Comparison of ENCODE assay signal across 31 mouse cellular contexts in genomic region chr1:161030058-161030457, GRCm38 (mm10).
"Had no signal": no experiment of that assay in that cellular context is flagged by ENCODE, and none has a peak within 500 bp of the region (broad histone marks: within the 10 kb centered on the region; RNA-seq: fewer than 3 reads in every experiment).

No protein-coding gene starts in this region.

- H3K4me2 ChIP-seq: limb, embryonic 12.5 days; limb, embryonic 13.5 days; limb, embryonic 15.5 days; liver, embryonic 11.5 days; liver, embryonic 12.5 days; liver, embryonic 13.5 days; liver, embryonic 15.5 days; lung, embryonic 14.5 days; lung, embryonic 15.5 days; midbrain, embryonic 12.5 days; midbrain, embryonic 13.5 days; midbrain, embryonic 15.5 days; neural tube, embryonic 12.5 days had no signal

- H3K4me3 ChIP-seq: left cerebral cortex, adult 2 months; limb, embryonic 10.5 days; limb, embryonic 12.5 days; limb, embryonic 13.5 days; limb, embryonic 15.5 days; liver, embryonic 12.5 days; liver, embryonic 13.5 days; liver, embryonic 15.5 days; lung, embryonic 15.5 days; megakaryocyte, embryonic 14.5 days; midbrain, embryonic 10.5 days; midbrain, embryonic 12.5 days; midbrain, embryonic 13.5 days; midbrain, embryonic 15.5 days; myocyte; neural tube, embryonic 12.5 days had no signal

- H3K9ac ChIP-seq: limb, embryonic 12.5 days; limb, embryonic 13.5 days; limb, embryonic 15.5 days; liver, embryonic 12.5 days; liver, embryonic 13.5 days; liver, embryonic 14.5 days; liver, embryonic 15.5 days; liver, postnatal 0 days; lung, embryonic 14.5 days; lung, embryonic 15.5 days; midbrain, embryonic 12.5 days; midbrain, embryonic 13.5 days; midbrain, embryonic 15.5 days; neural tube, embryonic 12.5 days had no signal

- H3K27me3 ChIP-seq: limb, embryonic 12.5 days; limb, embryonic 13.5 days; limb, embryonic 15.5 days; liver, embryonic 12.5 days; liver, embryonic 13.5 days; liver, embryonic 15.5 days; lung, embryonic 15.5 days; megakaryocyte, embryonic 14.5 days; midbrain, embryonic 12.5 days; midbrain, embryonic 13.5 days; midbrain, embryonic 15.5 days; neural tube, embryonic 12.5 days had no signal

- DNase-seq: left cerebral cortex, postnatal 4 days; liver; liver, embryonic 13.5 days; liver, postnatal 0 days; lung, adult 18-20 months; lung, adult 2 months; lung, embryonic 14.5 days; lung, postnatal 10 days; lung, postnatal 14 days; lung, postnatal 36 days; lung, postnatal 4 days; midbrain, embryonic 14.5 days had no signal

- H3K27ac ChIP-seq: left cerebral cortex, adult 2 months; limb, embryonic 10.5 days; limb, embryonic 12.5 days; limb, embryonic 13.5 days; limb, embryonic 15.5 days; liver, embryonic 12.5 days; liver, embryonic 13.5 days; liver, embryonic 14.5 days; liver, embryonic 15.5 days; lung, embryonic 15.5 days; macrophage; midbrain, embryonic 10.5 days; midbrain, embryonic 12.5 days; midbrain, embryonic 13.5 days; midbrain, embryonic 15.5 days; neural tube, embryonic 12.5 days had no signal

- H3K9me3 ChIP-seq: limb, embryonic 10.5 days; limb, embryonic 12.5 days; limb, embryonic 13.5 days; limb, embryonic 15.5 days; liver, embryonic 12.5 days; liver, embryonic 13.5 days; liver, embryonic 15.5 days; lung, embryonic 15.5 days; megakaryocyte, embryonic 14.5 days; midbrain, embryonic 10.5 days; midbrain, embryonic 12.5 days; midbrain, embryonic 13.5 days; midbrain, embryonic 15.5 days; neural tube, embryonic 12.5 days had no signal

- ATAC-seq: liver, embryonic 12.5 days; liver, postnatal 0 days; lung, postnatal 0 days; midbrain, embryonic 13.5 days; midbrain, embryonic 15.5 days had no signal
